Mouse (Mus musculus) colon, adult 2 months (tissue): ENCODE data around the gene Gm10717. TPM values are rescaled to one million over a fixed set of nuclear protein-coding genes. Genes with fewer than 3 reads are reported as not detected.

Source experiments
- polyA plus RNA-seq: library from polyadenylated mRNA; depleted of rRNA; stranded (reverse); fragments of >200 nt; gene quantifications from 2 replicates; pipeline ENCODE4 v1.2.3, GENCODE M21; 2012; rRNA removed

Gm10717 gene
- not detected in 2 replicates for polyA plus RNA-seq

DNA sequence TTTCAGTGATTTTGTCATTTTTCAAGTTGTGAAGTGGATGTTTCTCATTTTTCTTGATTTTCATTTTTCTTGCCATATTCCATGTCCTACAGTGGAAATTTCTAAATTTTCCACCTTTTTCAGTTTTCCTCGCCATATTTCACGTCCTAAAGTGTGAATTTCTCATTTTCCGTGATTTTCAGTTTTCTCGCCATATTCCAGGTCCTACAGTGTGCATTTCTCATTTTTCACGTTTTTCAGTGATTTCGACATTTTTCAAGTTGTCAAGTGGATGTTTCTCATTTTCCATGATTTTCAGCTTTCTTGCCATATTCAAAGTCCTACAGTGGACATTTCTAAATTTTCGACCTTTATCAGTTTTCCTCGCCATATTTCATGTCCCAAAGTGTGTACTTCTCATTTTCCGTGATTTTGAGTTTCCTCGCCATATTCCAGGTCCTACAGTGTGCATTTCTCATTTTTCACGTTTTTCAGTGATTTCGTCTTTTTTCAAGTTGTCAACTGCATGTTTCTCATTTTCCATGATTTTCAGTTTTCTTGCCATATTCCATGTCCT, at the start of gene Gm10717:
Gene Gm10717, plus strand, starts transcription at position 506 of the 556 bp plus-strand sequence.

GRCm38 (mm10) chr9:3000445-3000972, 24.7 kb upstream of the Gm10717 start, which contains the start of gene Gm10722:
Gene Gm10722, plus strand, starts transcription at chr9:3000922.

DNA sequence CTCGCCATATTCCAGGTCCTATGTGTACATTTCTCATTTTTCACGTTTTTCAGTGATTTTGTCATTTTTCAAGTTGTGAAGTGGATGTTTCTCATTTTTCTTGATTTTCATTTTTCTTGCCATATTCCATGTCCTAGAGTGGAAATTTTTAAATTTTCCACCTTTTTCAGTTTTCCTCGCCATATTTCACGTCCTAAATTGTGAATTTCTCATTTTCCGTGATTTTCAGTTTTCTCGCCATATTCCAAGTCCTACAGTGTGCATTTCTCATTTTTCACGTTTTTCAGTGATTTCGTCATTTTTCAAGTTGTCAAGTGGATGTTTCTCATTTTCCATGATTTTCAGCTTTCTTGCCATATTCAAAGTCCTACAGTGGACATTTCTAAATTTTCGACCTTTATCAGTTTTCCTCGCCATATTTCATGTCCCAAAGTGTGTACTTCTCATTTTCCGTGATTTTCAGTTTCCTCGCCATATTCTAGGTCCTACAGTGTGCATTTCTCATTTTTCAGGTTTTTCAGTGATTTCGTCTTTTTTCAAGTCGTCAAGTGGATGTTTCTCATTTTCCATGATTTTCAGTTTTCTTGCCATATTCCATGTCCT, 22.3 kb upstream of the Gm10717 start, which contains the start of gene Gm11168:
Gene Gm11168, plus strand, starts transcription at position 553 of the 603 bp plus-strand sequence.

GRCm38 (mm10) chr9:3012733-3013279, 12.4 kb upstream of the Gm10717 start, which contains the start of gene Gm10721:
Gene Gm10721, plus strand, starts transcription at chr9:3013140.

DNA sequence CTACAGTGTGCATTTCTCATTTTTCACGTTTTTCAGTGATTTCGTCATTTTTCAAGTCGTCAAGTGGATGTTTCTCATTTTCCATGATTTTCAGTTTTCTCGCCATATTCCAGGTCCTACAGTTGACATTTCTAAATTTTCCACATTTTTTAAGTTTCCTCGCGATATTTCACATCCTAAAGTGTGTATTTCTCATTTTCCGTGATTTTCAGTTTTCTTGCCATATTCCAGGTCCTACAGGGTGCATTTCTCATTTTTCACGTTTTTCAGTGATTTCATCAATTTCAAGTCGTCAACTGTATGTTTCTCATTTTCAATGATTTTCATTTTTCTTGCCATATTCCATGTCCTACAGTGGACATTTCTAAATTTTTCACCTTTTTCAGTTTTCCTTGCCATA, 9.9 kb upstream of the Gm10717 start, which contains the start of gene Gm10720:
Gene Gm10720, plus strand, starts transcription at position 301 of the 400 bp plus-strand sequence.

GRCm38 (mm10) chr9:3017108-3017507, 8.1 kb upstream of the Gm10717 start, which contains the start of gene Gm10719:
Gene Gm10719, plus strand, starts transcription at chr9:3017408.

DNA sequence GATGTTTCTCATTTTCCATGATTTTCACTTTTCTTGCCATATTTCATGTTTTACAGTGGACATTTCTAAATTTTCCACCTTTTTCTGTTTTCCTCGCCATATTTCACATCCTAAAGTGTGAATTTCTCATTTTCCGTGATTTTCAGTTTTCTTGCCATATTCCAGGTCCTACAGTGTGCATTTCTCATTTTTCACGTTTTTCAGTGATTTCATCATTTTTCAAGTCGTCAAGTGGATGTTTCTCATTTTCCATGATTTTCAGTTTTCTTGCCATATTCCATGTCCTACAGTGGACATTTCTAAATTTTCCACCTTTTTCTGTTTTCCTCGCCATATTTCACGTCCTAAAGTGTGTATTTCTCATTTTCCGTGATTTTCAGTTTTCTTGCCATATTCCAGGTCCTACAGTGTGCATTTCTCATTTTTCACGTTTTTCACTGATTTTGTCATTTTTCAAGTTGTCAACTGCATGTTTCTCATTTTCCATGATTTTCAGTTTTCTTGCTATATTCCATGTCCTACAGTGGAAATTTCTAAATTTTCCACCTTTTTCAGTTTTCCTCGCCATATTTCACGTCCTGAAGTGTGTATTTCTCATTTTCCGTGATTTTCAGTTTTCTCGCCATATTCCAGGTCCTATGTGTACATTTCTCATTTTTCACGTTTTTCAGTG, 1.8 kb upstream of the Gm10717 start, which contains the start of gene Gm10718:
Gene Gm10718, plus strand, starts transcription at position 236 of the 673 bp plus-strand sequence.

DNA sequence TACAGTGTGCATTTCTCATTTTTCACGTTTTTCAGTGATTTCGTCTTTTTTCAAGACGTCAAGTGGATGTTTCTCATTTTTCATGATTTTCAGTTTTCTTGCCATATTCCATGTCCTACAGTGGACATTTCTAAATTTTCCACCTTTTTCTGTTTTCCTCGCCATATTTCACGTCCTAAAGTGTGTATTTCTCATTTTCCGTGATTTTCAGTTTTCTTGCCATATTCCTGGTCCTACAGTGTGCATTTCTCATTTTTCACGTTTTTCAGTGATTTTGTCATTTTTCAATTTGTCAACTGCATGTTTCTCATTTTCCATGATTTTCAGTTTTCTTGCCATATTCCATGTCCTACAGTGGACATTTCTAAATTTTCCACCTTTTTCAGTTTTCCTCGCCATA, 9.1 kb downstream of the Gm10717 start, which contains the start of gene Gm17535:
Gene Gm17535, plus strand, starts transcription at position 301 of the 400 bp plus-strand sequence.

GRCm38 (mm10) chr9:3036577-3036976, 11.4 kb downstream of the Gm10717 start, which contains the start of gene Gm10715:
Gene Gm10715, plus strand, starts transcription at chr9:3036877.

Other genes starting within 250 kb of the Gm10717 start
- gene Gm10722, start 24.5 kb upstream of the Gm10717 start, polyA plus RNA-seq = not detected in 2 replicates
- not detected in 2 replicates for gene Gm11168, start 22.1 kb upstream of the Gm10717 start, polyA plus RNA-seq
- not detected in 2 replicates for gene Gm10721, start 12.3 kb upstream of the Gm10717 start, polyA plus RNA-seq
- gene Gm10720, start 9.8 kb upstream of the Gm10717 start, polyA plus RNA-seq = not detected in 2 replicates
- not detected in 2 replicates for gene Gm10719, start 8.0 kb upstream of the Gm10717 start, polyA plus RNA-seq
- gene Gm10718, start 1.9 kb upstream of the Gm10717 start, polyA plus RNA-seq = not detected in 2 replicates
- not detected in 2 replicates for gene Gm17535, start 9.2 kb downstream of the Gm10717 start, polyA plus RNA-seq
- not detected in 2 replicates for gene Gm10715, start 11.5 kb downstream of the Gm10717 start, polyA plus RNA-seq